ENCODE assay signal across 11 mouse cellular contexts in the genomic region with DNA sequence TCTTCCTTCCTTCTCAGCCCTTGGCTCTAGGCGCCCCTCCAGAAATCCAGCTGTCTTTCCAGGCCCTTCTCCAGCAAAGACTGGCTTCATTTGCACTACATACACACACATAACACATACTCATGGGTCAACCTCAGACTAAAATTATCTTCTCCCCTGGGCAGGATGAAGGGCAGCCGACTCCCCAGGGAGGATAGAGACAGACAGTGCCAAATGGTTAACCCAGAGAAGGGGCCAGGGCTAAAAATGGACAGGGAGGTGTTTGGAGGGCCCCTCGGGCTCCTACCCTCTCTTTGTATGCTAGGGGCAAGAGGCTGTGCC. TPM values are rescaled to one million over a fixed set of nuclear protein-coding genes. Genes with fewer than 3 reads are reported as not detected.
DNase-seq lines count a peak whose midpoint lies in the region; ATAC-seq and TF ChIP-seq lines count a peak whose summit lies in the region.
"Had no signal": no experiment of that assay in that cellular context is flagged by ENCODE, and none has a peak within 500 bp of the region (broad histone marks: within the 10 kb centered on the region; RNA-seq: fewer than 3 reads in every experiment).

No protein-coding gene starts in this region.

- no peak for DNase-seq in hindbrain, embryonic 10.5 days (ENCODE audit: low spot score)
- DNase-seq in hindbrain, embryonic 14.5 days (ENCODE audit: low spot score) = no peak
- no peak for DNase-seq in ES-E14 (ENCODE audit: low read depth, low spot score)
- no peak for DNase-seq in right cerebral cortex, postnatal 10 days (ENCODE audit: low spot score in 2 of 2)
- no peak for DNase-seq in adrenal gland, postnatal 4 days (ENCODE audit: low spot score in 2 of 2)
- no peak for DNase-seq in Muller cell, postnatal 12 days (ENCODE audit: inconsistent ontology term)
- DNase-seq: cerebellum, adult 11 months had no signal

- no peaks in the 10 kb centered on the region for H3K27me3 ChIP-seq in hindbrain, embryonic 10.5 days (ENCODE audit: insufficient read depth, poor library complexity, severe bottlenecking)
- no peaks in the 10 kb centered on the region for H3K27me3 ChIP-seq in hindbrain, embryonic 14.5 days (ENCODE audit: control insufficient read depth, insufficient read depth, low read length)
- H3K27me3 ChIP-seq in C2C12 (ENCODE audit: control insufficient read depth, insufficient read depth, insufficient read length) = no peaks in the 10 kb centered on the region
- H3K27me3 ChIP-seq in limb, embryonic 15.5 days = no peaks in the 10 kb centered on the region
- H3K27me3 ChIP-seq: forebrain, embryonic 15.5 days; hindbrain, embryonic 15.5 days had no signal

- H3K9me3 ChIP-seq in hindbrain, embryonic 10.5 days = no peaks in the 10 kb centered on the region
- H3K9me3 ChIP-seq in hindbrain, embryonic 14.5 days (ENCODE audit: control insufficient read depth, low read length) = no peaks in the 10 kb centered on the region
- H3K9me3 ChIP-seq in ES-E14 (ENCODE audit: control insufficient read depth, insufficient read depth, low read depth, low read length) = no peaks in the 10 kb centered on the region
- H3K9me3 ChIP-seq in limb, embryonic 15.5 days = no peaks in the 10 kb centered on the region
- H3K9me3 ChIP-seq: forebrain, embryonic 15.5 days; hindbrain, embryonic 15.5 days had no signal

- peak overlapping the region; percentile 77 for H3K27ac ChIP-seq in hindbrain, embryonic 10.5 days
- H3K27ac ChIP-seq in hindbrain, embryonic 14.5 days = no peak overlapping the region
- peak overlapping the region; percentile 40; the same call in 1 of the 2 replicates for H3K27ac ChIP-seq in ES-E14 (ENCODE audit: insufficient read depth, low read depth, low read length, poor library complexity, severe bottlenecking)
- peak overlapping the region; percentile 50 for H3K27ac ChIP-seq in limb, embryonic 15.5 days
- H3K27ac ChIP-seq: forebrain, embryonic 15.5 days had no signal

- H3K4me2 ChIP-seq in hindbrain, embryonic 14.5 days (replicated peaks) = no peak overlapping the region
- no peak overlapping the region for H3K4me2 ChIP-seq in limb, embryonic 15.5 days
- H3K4me2 ChIP-seq: forebrain, embryonic 15.5 days; hindbrain, embryonic 15.5 days had no signal

- in situ Hi-C loops in ES-E14 (cut with MboI; ENCODE audit: low sequenced_read_pairs in 2 of 2, unreplicated experiment in 2 of 2) = no loop called here

- peaks cover 52% of the 10 kb centered on the region for H3K79me2 ChIP-seq in C2C12 (ENCODE audit: control insufficient read depth, insufficient read depth)

- H3K79me3 ChIP-seq in C2C12 (ENCODE audit: low read depth) = peaks cover 17% of the 10 kb centered on the region

- H3K36me3 ChIP-seq in hindbrain, embryonic 10.5 days = peaks cover 47% of the 10 kb centered on the region
- peaks cover 44% of the 10 kb centered on the region for H3K36me3 ChIP-seq in hindbrain, embryonic 14.5 days (replicated peaks; ENCODE audit: control insufficient read depth, insufficient read depth)
- H3K36me3 ChIP-seq in C2C12 (ENCODE audit: control insufficient read depth, insufficient read depth) (peaks cover 56% of the 10 kb centered on the region), ES-E14 (ENCODE audit: control insufficient read depth, insufficient read depth, low read length, poor library complexity, severe bottlenecking) (peaks cover 44% of the 10 kb centered on the region)
- peaks cover 53% of the 10 kb centered on the region for H3K36me3 ChIP-seq in limb, embryonic 15.5 days

- H3K9ac ChIP-seq in hindbrain, embryonic 14.5 days = no peak overlapping the region
- H3K9ac ChIP-seq in ES-E14 (ENCODE audit: insufficient read depth, low read depth, low read length, poor library complexity, severe bottlenecking) = peak overlapping the region; percentile 14; the same call in 1 of the 2 replicates
- H3K9ac ChIP-seq in limb, embryonic 15.5 days = no peak overlapping the region
- H3K9ac ChIP-seq: forebrain, embryonic 15.5 days; hindbrain, embryonic 15.5 days had no signal

- WGBS in hindbrain, embryonic 10.5 days = 78% methylated on average over 3 of the region's 3 CpGs
- 75% methylated on average over 3 of the region's 3 CpGs for WGBS in hindbrain, embryonic 14.5 days
- WGBS in limb, embryonic 15.5 days = 70% methylated on average over 3 of the region's 3 CpGs

- no peak for ATAC-seq in hindbrain, embryonic 14.5 days (ENCODE audit: low FRiP score)
- ATAC-seq in limb, embryonic 15.5 days (ENCODE audit: insufficient number of reproducible peaks, low FRiP score, low TSS enrichment, low read depth) = no peak
- ATAC-seq: forebrain, embryonic 15.5 days had no signal

- H3ac ChIP-seq in C2C12 (ENCODE audit: control insufficient read depth, insufficient read length, low read depth) = no peak overlapping the region

- TF ChIP-seq CTCF in C2C12 (IDR thresholded peaks at IDR 0.05; ENCODE audit: control insufficient read depth, insufficient read depth, insufficient read length) = no peak

- H3K4me3 ChIP-seq in hindbrain, embryonic 10.5 days = no peak overlapping the region
- no peak overlapping the region for H3K4me3 ChIP-seq in hindbrain, embryonic 14.5 days (replicated peaks; ENCODE audit: low read length)
- H3K4me3 ChIP-seq in C2C12 (ENCODE audit: insufficient read depth, poor library complexity, severe bottlenecking) (no peak overlapping the region), ES-E14 (ENCODE audit: insufficient read depth in 1 of 2, low read depth in 1 of 2, low read length in 2 of 2, poor library complexity in 1 of 2, severe bottlenecking in 1 of 2) (no peak overlapping the region)
- H3K4me3 ChIP-seq in limb, embryonic 15.5 days = no peak overlapping the region
- H3K4me3 ChIP-seq: forebrain, embryonic 15.5 days; hindbrain, embryonic 15.5 days had no signal

- H3K4me1 ChIP-seq in hindbrain, embryonic 10.5 days (replicated peaks) = peaks cover 54% of the 10 kb centered on the region
- H3K4me1 ChIP-seq in hindbrain, embryonic 14.5 days (replicated peaks; ENCODE audit: control insufficient read depth, insufficient read depth, low read length) = peaks cover 20% of the 10 kb centered on the region
- peaks cover 11 to 46% of the 10 kb centered on the region in 2 experiments; a peak in 3 of 4 replicates for H3K4me1 ChIP-seq in ES-E14 (ENCODE audit: control insufficient read depth in 2 of 2, insufficient read depth in 2 of 2, low read length in 2 of 2, poor library complexity in 1 of 2)
- peaks cover 32% of the 10 kb centered on the region for H3K4me1 ChIP-seq in limb, embryonic 15.5 days

TF ChIP-seq in C2C12, 6 proteins besides CTCF, POLR2A, EP300 and RAD21:
- TF ChIP-seq MYOD1 (IDR thresholded peaks at IDR 0.05; ENCODE audit: control insufficient read depth, insufficient read length, low read depth) (peak; percentile 70), CEBPB (IDR thresholded peaks at IDR 0.05; ENCODE audit: low read depth) (no peak)

TF ChIP-seq in ES-E14, 5 proteins besides CTCF, POLR2A, EP300 and RAD21:
- TF ChIP-seq CHD2 (IDR thresholded peaks at IDR 0.05; ENCODE audit: low read depth, low read length) (no peak), HCFC1 (IDR thresholded peaks at IDR 0.05; ENCODE audit: borderline replicate concordance, insufficient read depth, low read length) (no peak), ZC3H11A (IDR thresholded peaks at IDR 0.05; ENCODE audit: borderline replicate concordance, low read depth, low read length) (no peak), ZNF384 (IDR thresholded peaks at IDR 0.05; ENCODE audit: low read depth, low read length) (no peak), MAFK (IDR thresholded peaks at IDR 0.05; ENCODE audit: insufficient read depth, low read depth, low read length) (no peak)

RNA-seq across cellular contexts. Expression of a gene that starts 23.8 kb away (rescaled TPM):
- polyA plus RNA-seq in hindbrain, embryonic 10.5 days (2016; fragmentation: Nextera tagmentation; extraction: Ambion mirVana) = 7.8 and 8.4 TPM in 2 replicates
- polyA plus RNA-seq in hindbrain, embryonic 14.5 days (2014; fragmentation: Nextera tagmentation; extraction: Ambion mirVana) = 17.4 and 20.0 TPM in 2 replicates
- 78.4 TPM for polyA plus RNA-seq in C2C12 (2012; fragmentation: generic; extraction: Trizol)
- total RNA-seq in ES-E14 (2012; rRNA removed) = 47.1 and 63.7 TPM in 2 replicates
- polyA plus RNA-seq in limb, embryonic 15.5 days (2015; fragmentation: Nextera tagmentation; extraction: Ambion mirVana) = 13.9 and 14.5 TPM in 2 replicates
- 10 to 100 TPM; 75.6 to 77.6 TPM for total RNA-seq in adrenal gland, postnatal 4 days (2021)

RNA-seq across cellular contexts. Expression of a gene that starts 58.8 kb away (rescaled TPM):
- 42.5 and 69.9 TPM in 2 replicates for polyA plus RNA-seq in hindbrain, embryonic 10.5 days (2016; fragmentation: Nextera tagmentation; extraction: Ambion mirVana)
- polyA plus RNA-seq in hindbrain, embryonic 14.5 days (2014; fragmentation: Nextera tagmentation; extraction: Ambion mirVana) = 54.0 and 65.1 TPM in 2 replicates
- 25.1 TPM for polyA plus RNA-seq in C2C12 (2012; fragmentation: generic; extraction: Trizol)
- 334 and 403 TPM in 2 replicates for total RNA-seq in ES-E14 (2012; rRNA removed)
- 24.9 and 28.0 TPM in 2 replicates for polyA plus RNA-seq in limb, embryonic 15.5 days (2015; fragmentation: Nextera tagmentation; extraction: Ambion mirVana)
- 10 to 100 TPM; 57.2 to 75.8 TPM for total RNA-seq in adrenal gland, postnatal 4 days (2021)
